Mouse (Mus musculus) liver, embryonic 14.5 days (tissue): Measurements from ENCODE around the gene Cspg4.

Experiments used
- CTCF ChIP-seq: IDR thresholded peaks from 2 replicates; pipeline ENCODE4 v1.5.1; 2016; ENCODE audit warnings: antibody characterized with exemption, low read depth, control low read depth
- EP300 ChIP-seq: IDR thresholded peaks from 2 replicates; pipeline ENCODE4 v1.6.1; 2016; ENCODE audit warnings: antibody characterized with exemption, low read depth

GRCm38 (mm10) chr9:56925291-56926024 is 60.6 kb downstream of the Cspg4 start:
- TF ChIP-seq CTCF = no peak
- no peak for TF ChIP-seq EP300
